Mouse (Mus musculus) liver, embryonic 14.5 days (tissue): ENCODE data around the gene Apol9a. TPM values are rescaled to one million over a fixed set of nuclear protein-coding genes. Genes with fewer than 3 reads are reported as not detected.

ENCODE experiments used
- ATAC-seq: fragments of 200-750 bp; cut with Nextera tagmentation; 2 replicates; pipeline ENCODE4 v1.8.0; 2017; ENCODE audit warnings: moderate number of reproducible peaks, mild to moderate bottlenecking, moderate library complexity; ENCODE audit not compliant: insufficient read depth
- DNase-seq, 3 experiments: peaks; one replicate each; pipeline ENCODE4 v3.0.0-alpha.2; 2012 to 2013; ENCODE audit warnings: low read depth in 3 of 3, low spot score in 3 of 3
- H3K27ac ChIP-seq: fragments of 300-500 bp; sonication (generic); 2 replicates; pipeline ENCODE4 v1.5.1; 2014; ENCODE audit warnings: moderate library complexity, mild to moderate bottlenecking, control low read depth, inconsistent platforms
- H3K27me3 ChIP-seq: fragments of 300-500 bp; sonication (generic); 2 replicates; pipeline ENCODE4 v1.6.1; 2014; ENCODE audit warnings: mild to moderate bottlenecking, low read length, moderate library complexity; ENCODE audit not compliant: control insufficient read depth, insufficient read depth
- H3K36me3 ChIP-seq: fragments of 300-500 bp; sonication (generic); replicated peaks from 2 replicates; pipeline ENCODE4 v1.6.1; 2014; ENCODE audit warnings: low read depth; ENCODE audit not compliant: control insufficient read depth, insufficient read depth
- H3K4me1 ChIP-seq, 2 experiments: fragments of 200-500 bp in 1 of 2; fragments of 300-500 bp in 1 of 2; sonication (generic) in 1 of 2; replicated peaks; 2 replicates each; pipeline ENCODE4 v1.6.1; 2012 to 2014; ENCODE audit warnings: antibody characterized with exemption in 1 of 2, inconsistent platforms in 1 of 2, low read length in 1 of 2; ENCODE audit not compliant: control insufficient read depth in 2 of 2, insufficient read depth in 2 of 2
- H3K4me2 ChIP-seq: fragments of 300-500 bp; sonication (generic); 2 replicates; pipeline ENCODE4 v1.6.1; 2014; ENCODE audit warnings: low read depth, mild to moderate bottlenecking, control low read depth, moderate library complexity
- H3K4me3 ChIP-seq, 2 experiments: fragments of 200-500 bp in 1 of 2; fragments of 300-500 bp in 1 of 2; sonication (generic) in 1 of 2; 2 replicates each; pipeline ENCODE4 v1.5.1; 2012 to 2014; ENCODE audit warnings: low read depth in 2 of 2, low read length in 2 of 2, mild to moderate bottlenecking in 2 of 2, control low read depth in 1 of 2, inconsistent platforms in 1 of 2, moderate library complexity in 1 of 2; ENCODE audit not compliant: insufficient read depth in 1 of 2
- H3K9ac ChIP-seq: fragments of 300-500 bp; sonication (generic); replicated peaks from 2 replicates; pipeline ENCODE4 v1.6.1; 2014; ENCODE audit warnings: mild to moderate bottlenecking, control low read depth, moderate library complexity
- H3K9me3 ChIP-seq: fragments of 300-500 bp; sonication (generic); 2 replicates; pipeline ENCODE4 v1.6.1; 2016; ENCODE audit warnings: low read length, mixed read lengths; ENCODE audit not compliant: control insufficient read depth
- CTCF ChIP-seq: IDR thresholded peaks from 2 replicates; pipeline ENCODE4 v1.5.1; 2016; ENCODE audit warnings: antibody characterized with exemption, low read depth, control low read depth
- EP300 ChIP-seq: IDR thresholded peaks from 2 replicates; pipeline ENCODE4 v1.6.1; 2016; ENCODE audit warnings: antibody characterized with exemption, low read depth
- WGBS: fragments of 180-500 bp; shearing (Covaris S2); extraction: QIAGEN DNeasy Blood & Tissue Kit; methylation state at CpG from one replicate; pipeline ENCODE4 v1.1.7; 2014; ENCODE audit not compliant: insufficient replicate concordance; 5-methylcytosine and 5-hydroxymethylcytosine counted together
- polyA plus RNA-seq, 2 experiments: library from polyadenylated mRNA; depleted of rRNA in 1 of 2; stranded (reverse) in 1 of 2; unstranded in 1 of 2; fragments of >200 nt; fragmentation: Nextera tagmentation in 1 of 2; extraction: Ambion mirVana in 1 of 2; gene quantifications; 2 replicates each; pipeline versions ENCODE4 v1.2.1 to v1.2.3; 2012 to 2014

Apol9a gene
- polyA plus RNA-seq, 2 experiments: not detected

GRCm38 (mm10) chr15:77363578-77363977 lies 47.4 kb downstream of the Apol9a start:
- H3K27ac ChIP-seq: no peak overlapping the region
- no peaks in the 10 kb centered on the region for H3K9me3 ChIP-seq
- H3K4me3 ChIP-seq: no peak overlapping the region
- no peaks in the 10 kb centered on the region for H3K36me3 ChIP-seq
- no peak for TF ChIP-seq EP300
- no peak for TF ChIP-seq CTCF
- no peak for ATAC-seq
- no peak overlapping the region for H3K4me2 ChIP-seq
- no peaks in the 10 kb centered on the region for H3K27me3 ChIP-seq
- no peak overlapping the region for H3K9ac ChIP-seq
- DNase-seq: no peak
- WGBS: 35% methylated on average over 6 of the region's 6 CpGs
- no peaks in the 10 kb centered on the region for H3K4me1 ChIP-seq

- Histone ChIP-seq H3K27me3 (no peaks in the 10 kb centered on the region), H3K4me3 (no peak overlapping the region), H3K36me3 (no peaks in the 10 kb centered on the region), H3K27ac (no peak overlapping the region), H3K9ac (no peak overlapping the region), H3K9me3 (no peaks in the 10 kb centered on the region), H3K4me2 (no peak overlapping the region), H3K4me1 (peaks cover 0 to 2% of the 10 kb centered on the region in 2 experiments; a peak in 1 of 4 replicates)
- no peak for TF ChIP-seq EP300
- no peak for TF ChIP-seq CTCF
- ATAC-seq: no peak
- DNase-seq: no peak
- WGBS: 23% methylated on average over 5 of the region's 5 CpGs
Observed at GRCm38 (mm10) chr15:77362952-77363351, 48.0 kb downstream of the Apol9a start.

- Histone ChIP-seq H3K9ac (no peak overlapping the region), H3K4me3 (no peak overlapping the region), H3K4me1 (peaks cover 0 to 2% of the 10 kb centered on the region in 2 experiments; a peak in 2 of 4 replicates), H3K27me3 (no peaks in the 10 kb centered on the region), H3K4me2 (no peak overlapping the region), H3K27ac (no peak overlapping the region), H3K36me3 (no peaks in the 10 kb centered on the region), H3K9me3 (no peaks in the 10 kb centered on the region)
- DNase-seq: no peak
- no peak for ATAC-seq
- TF ChIP-seq EP300 (no peak), CTCF (no peak)
- 71% methylated on average over 8 of the region's 8 CpGs for WGBS
Observed at GRCm38 (mm10) chr15:77359905-77360304, 51.0 kb downstream of the Apol9a start.

GRCm38 (mm10) chr15:77359486-77359885 lies 51.4 kb downstream of the Apol9a start:
- Histone ChIP-seq H3K4me1 (peaks cover 0 to 2% of the 10 kb centered on the region in 2 experiments; a peak in 2 of 4 replicates), H3K36me3 (no peaks in the 10 kb centered on the region), H3K27me3 (no peaks in the 10 kb centered on the region), H3K27ac (no peak overlapping the region), H3K9me3 (no peaks in the 10 kb centered on the region), H3K4me2 (no peak overlapping the region), H3K9ac (no peak overlapping the region), H3K4me3 (no peak overlapping the region)
- ATAC-seq (no peak), DNase-seq (no peak)
- 46% methylated on average over 9 of the region's 9 CpGs for whole genome bisulfite sequencing
- no peak for TF ChIP-seq CTCF
- TF ChIP-seq EP300: no peak

GRCm38 (mm10) chr15:77359084-77359483 lies 51.9 kb downstream of the Apol9a start:
- no peak overlapping the region for H3K9ac ChIP-seq
- H3K36me3 ChIP-seq: no peaks in the 10 kb centered on the region
- H3K27me3 ChIP-seq: no peaks in the 10 kb centered on the region
- ATAC-seq: no peak
- no peak overlapping the region for H3K27ac ChIP-seq
- no peaks in the 10 kb centered on the region for H3K9me3 ChIP-seq
- H3K4me3 ChIP-seq: no peak overlapping the region
- TF ChIP-seq EP300 (no peak), CTCF (no peak)
- no peak overlapping the region for H3K4me2 ChIP-seq
- 34% methylated on average over 6 of the region's 6 CpGs for WGBS
- no peak for DNase-seq
- peaks cover 0 to 2% of the 10 kb centered on the region in 2 experiments; a peak in 2 of 4 replicates for H3K4me1 ChIP-seq
